Mouse (Mus musculus): ENCODE results near the gene Mptx2. TPM values are rescaled to one million over a fixed set of nuclear protein-coding genes. Genes with fewer than 3 reads are reported as not detected.
A peak's percentile ranks its signal among the peaks of the same experiment; 100 is the strongest.
"Not testable (repeated sequence)": the region's sequence is repeated elsewhere in the genome, so short reads cannot be mapped to it uniquely, and the experiment has no call there.

The Mptx2 gene
- polyA plus RNA-seq (2016; fragmentation: Nextera tagmentation; extraction: Ambion mirVana), result not detected in 2 replicates

DNA sequence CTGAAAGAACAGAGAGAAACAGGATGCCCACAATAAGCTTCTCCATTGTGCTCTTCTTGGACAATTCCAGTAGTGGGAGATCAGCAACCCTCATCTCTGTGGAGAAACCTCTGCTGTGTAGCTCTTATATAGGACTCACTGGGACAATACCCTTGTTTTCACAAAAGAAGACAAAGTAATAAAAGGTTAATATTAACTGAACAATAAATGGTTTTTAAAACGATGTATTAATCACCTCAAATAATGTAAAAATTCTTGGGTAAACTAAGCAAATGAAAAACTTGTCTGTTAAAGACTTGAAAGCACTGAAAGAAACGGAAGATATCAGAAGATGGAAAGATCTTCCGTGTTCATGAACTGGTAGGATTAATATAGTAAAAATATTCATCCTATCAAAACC is at the start of gene Mptx2:
Gene Mptx2 (minus strand): TSS at position 101 of the 400 bp plus-strand sequence.
- no peaks in the 10 kb centered on the region for H3K9me3 ChIP-seq (replicated peaks)
- WGBS (ENCODE audit: insufficient replicate concordance), result 49% methylated on average over 3 of the region's 3 CpGs
- H3K36me3 ChIP-seq, result no peaks in the 10 kb centered on the region
- H3K27me3 ChIP-seq (replicated peaks), result no peaks in the 10 kb centered on the region
- H3K4me2 ChIP-seq, result no peak within 1 kb of the TSS
- H3K4me1 ChIP-seq, result no peaks in the 10 kb centered on the region
- no peak for ATAC-seq
- H3K4me3 ChIP-seq, result no peak within 1 kb of the TSS
- no peak within 1 kb of the TSS for H3K9ac ChIP-seq
- H3K27ac ChIP-seq, result no peak within 1 kb of the TSS

GRCm38 (mm10) chr1:173326552-173326951 is 49.0 kb upstream of the Mptx2 start:
- Histone ChIP-seq H3K4me2 (0 out of 2 replicates have a peak overlapping the region, but pooled peaks have one; percentile 3), H3K27ac (peak overlapping the region; percentile 34), H3K9ac (no peak overlapping the region), H3K27me3 (replicated peaks) (0 out of 2 replicates have a peak, but pooled peaks cover 7% of the 10 kb centered on the region), H3K9me3 (replicated peaks) (no peaks in the 10 kb centered on the region), H3K4me3 (no peak overlapping the region), H3K4me1 (peaks cover 71% of the 10 kb centered on the region), H3K36me3 (peaks cover 3% of the 10 kb centered on the region)
- WGBS (ENCODE audit: insufficient replicate concordance), result 48% methylated on average over 1 of the region's 1 CpGs
- no peak for ATAC-seq

GRCm38 (mm10) chr1:173325395-173325794 is 47.8 kb upstream of the Mptx2 start:
- 0 out of 2 replicates have a peak overlapping the region, but pooled peaks have one; percentile 10 for H3K9ac ChIP-seq
- WGBS (ENCODE audit: insufficient replicate concordance), result 83% methylated on average over 1 of the region's 1 CpGs
- peaks cover 60% of the 10 kb centered on the region for H3K4me1 ChIP-seq
- no peaks in the 10 kb centered on the region; the same call in 1 of the 2 replicates for H3K36me3 ChIP-seq
- peak overlapping the region; percentile 29 for H3K27ac ChIP-seq
- H3K4me2 ChIP-seq, result peak overlapping the region; percentile 32
- no peaks in the 10 kb centered on the region for H3K9me3 ChIP-seq (replicated peaks)
- H3K4me3 ChIP-seq, result no peak overlapping the region
- peak; percentile 53; the same call in 1 of the 2 replicates for ATAC-seq
- H3K27me3 ChIP-seq (replicated peaks), result 0 out of 2 replicates have a peak, but pooled peaks cover 13% of the 10 kb centered on the region

DNA sequence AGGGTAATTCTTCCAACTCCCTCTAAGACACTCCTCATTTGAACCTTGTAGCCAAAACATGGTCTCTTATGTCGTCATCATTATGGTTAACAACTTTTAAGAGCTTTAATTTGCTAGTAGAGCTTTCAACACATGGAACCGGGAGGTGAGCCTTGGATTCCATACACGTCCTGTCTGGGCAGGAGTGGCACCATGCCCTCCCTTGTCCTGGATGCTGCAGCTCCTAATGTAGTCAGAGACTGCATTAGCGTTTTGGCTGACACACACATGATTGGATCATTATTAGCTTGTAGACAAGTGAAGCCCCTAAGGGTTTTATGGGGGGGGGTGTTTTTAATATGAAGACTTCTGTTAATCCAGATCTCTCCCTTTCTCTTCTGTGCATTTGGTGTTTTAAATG is 47.4 kb upstream of the Mptx2 start:
- no peak overlapping the region for H3K4me2 ChIP-seq
- no peaks in the 10 kb centered on the region for H3K9me3 ChIP-seq (replicated peaks)
- no peak for ATAC-seq
- 64% methylated on average over 4 of the region's 4 CpGs for WGBS (ENCODE audit: insufficient replicate concordance)
- no peak overlapping the region for H3K4me3 ChIP-seq
- no peaks in the 10 kb centered on the region; the same call in 1 of the 2 replicates for H3K36me3 ChIP-seq
- H3K9ac ChIP-seq, result no peak overlapping the region
- H3K4me1 ChIP-seq, result peaks cover 55% of the 10 kb centered on the region
- no peak overlapping the region; the same call in 1 of the 2 replicates for H3K27ac ChIP-seq
- H3K27me3 ChIP-seq (replicated peaks), result 0 out of 2 replicates have a peak, but pooled peaks cover 13% of the 10 kb centered on the region

DNA sequence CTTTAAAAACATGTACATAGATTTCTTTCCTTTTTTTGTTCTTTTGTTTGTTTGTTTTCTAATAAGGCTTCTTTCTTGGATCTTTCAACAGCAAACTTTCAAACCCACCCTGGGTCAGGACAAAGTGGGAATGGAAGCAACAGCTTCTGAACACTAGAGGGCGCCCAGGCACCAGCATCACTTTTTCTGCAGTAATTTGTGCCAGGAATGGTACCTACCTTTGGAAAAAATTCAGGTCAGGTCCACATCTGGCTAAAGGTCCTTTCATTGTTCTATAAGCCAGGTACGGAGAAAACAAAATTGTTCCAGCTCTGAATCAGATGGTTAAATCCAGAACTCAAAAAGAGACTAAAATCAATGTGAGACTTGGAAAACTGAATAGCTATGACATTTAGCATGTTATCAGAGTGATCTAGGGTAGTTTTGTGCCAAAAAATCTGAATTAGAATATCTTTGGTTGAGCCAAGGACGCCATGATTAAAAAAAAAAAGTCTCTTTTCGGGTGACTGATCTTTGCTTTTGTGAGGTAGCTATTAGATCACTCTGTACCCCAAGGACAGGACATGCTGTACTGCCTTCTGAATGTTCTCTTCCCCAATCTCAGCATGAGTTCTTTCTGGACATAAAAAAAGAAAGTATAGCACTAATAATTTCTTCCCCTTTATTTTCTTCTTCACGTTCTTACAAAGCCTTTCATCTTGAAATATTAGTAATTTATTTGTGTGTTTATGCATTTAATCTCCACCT is 46.4 kb upstream of the Mptx2 start:
- no peak for ATAC-seq

DNA sequence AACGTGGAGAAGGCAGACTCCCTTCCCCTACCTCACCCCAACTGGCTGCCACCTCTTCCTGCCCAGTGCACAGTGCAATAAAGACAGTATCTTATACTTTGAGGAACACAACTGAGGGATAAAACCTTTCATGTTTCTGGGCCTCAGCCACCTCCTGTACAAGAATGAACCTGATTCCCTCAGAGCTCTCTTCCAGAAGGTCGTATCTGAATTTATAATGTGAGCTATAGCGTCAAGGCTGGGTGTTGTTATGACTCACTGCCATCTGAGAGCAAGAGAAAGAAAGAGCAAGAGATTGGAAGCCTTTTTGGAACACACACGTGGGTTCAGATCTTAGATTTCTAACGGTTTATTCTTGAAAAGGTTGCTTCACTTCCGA is 44.7 kb upstream of the Mptx2 start:
- H3K27ac ChIP-seq, result no peak overlapping the region
- ATAC-seq, result no peak
- 0 out of 2 replicates have a peak, but pooled peaks cover 13% of the 10 kb centered on the region for H3K27me3 ChIP-seq (replicated peaks)
- H3K4me3 ChIP-seq, result no peak overlapping the region
- peaks cover 29% of the 10 kb centered on the region for H3K4me1 ChIP-seq
- H3K9me3 ChIP-seq (replicated peaks), result no peaks in the 10 kb centered on the region
- WGBS (ENCODE audit: insufficient replicate concordance), result 62% methylated on average over 6 of the region's 6 CpGs
- H3K4me2 ChIP-seq, result no peak overlapping the region
- H3K9ac ChIP-seq, result no peak overlapping the region
- H3K36me3 ChIP-seq, result no peaks in the 10 kb centered on the region; the same call in 1 of the 2 replicates

More for the DNA sequence above, 46.4 kb upstream of the Mptx2 start:
- H3K27ac ChIP-seq, result peak overlapping the region; percentile 53; the same call in 1 of the 2 replicates
- 0 out of 2 replicates have a peak, but pooled peaks cover 13% of the 10 kb centered on the region for H3K27me3 ChIP-seq (replicated peaks)
- WGBS (ENCODE audit: insufficient replicate concordance), result 22% methylated on average over 5 of the region's 5 CpGs
- H3K9me3 ChIP-seq (replicated peaks), result no peaks in the 10 kb centered on the region
- peaks cover 46% of the 10 kb centered on the region for H3K4me1 ChIP-seq
- no peaks in the 10 kb centered on the region; the same call in 1 of the 2 replicates for H3K36me3 ChIP-seq
- H3K9ac ChIP-seq, result no peak overlapping the region
- no peak overlapping the region for H3K4me2 ChIP-seq
- no peak overlapping the region for H3K4me3 ChIP-seq

DNA sequence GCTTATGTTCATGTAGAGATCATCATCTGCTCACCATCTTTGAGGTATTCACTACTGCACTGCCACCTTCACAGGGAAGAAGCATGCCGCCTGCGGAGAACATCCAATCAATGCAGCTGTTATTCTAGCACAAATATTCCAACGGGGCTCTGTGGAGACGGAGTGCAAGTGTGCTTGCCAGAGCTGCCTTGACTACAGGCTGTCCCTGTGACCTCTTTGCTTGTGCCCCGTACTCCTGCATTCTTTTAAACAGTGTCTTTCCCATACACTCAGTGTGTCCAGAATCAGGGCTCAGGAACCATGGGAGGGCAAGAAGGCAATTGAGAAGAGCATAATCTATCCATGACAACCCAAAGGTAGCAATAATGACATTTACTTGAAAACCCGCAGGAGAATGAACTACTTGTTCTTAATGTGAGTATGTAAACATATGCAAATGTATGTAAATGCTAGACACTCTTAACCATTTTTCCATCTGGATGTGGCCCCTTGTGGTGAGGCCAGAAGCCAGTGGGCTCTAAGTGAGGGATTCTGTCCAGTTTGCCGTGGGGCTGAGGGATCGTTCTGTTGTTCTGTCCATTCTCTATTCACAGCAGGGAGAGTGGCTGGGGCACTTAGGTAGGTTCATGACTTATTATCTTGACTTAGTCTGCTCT is 44.1 kb upstream of the Mptx2 start:
- Histone ChIP-seq H3K4me1 (peaks cover 24% of the 10 kb centered on the region), H3K27ac (no peak overlapping the region), H3K27me3 (replicated peaks) (0 out of 2 replicates have a peak, but pooled peaks cover 13% of the 10 kb centered on the region), H3K9ac (no peak overlapping the region), H3K36me3 (no peaks in the 10 kb centered on the region; the same call in 1 of the 2 replicates), H3K9me3 (replicated peaks) (no peaks in the 10 kb centered on the region), H3K4me3 (no peak overlapping the region), H3K4me2 (no peak overlapping the region)
- no peak for ATAC-seq
- 73% methylated on average over 8 of the region's 8 CpGs for WGBS (ENCODE audit: insufficient replicate concordance)

DNA sequence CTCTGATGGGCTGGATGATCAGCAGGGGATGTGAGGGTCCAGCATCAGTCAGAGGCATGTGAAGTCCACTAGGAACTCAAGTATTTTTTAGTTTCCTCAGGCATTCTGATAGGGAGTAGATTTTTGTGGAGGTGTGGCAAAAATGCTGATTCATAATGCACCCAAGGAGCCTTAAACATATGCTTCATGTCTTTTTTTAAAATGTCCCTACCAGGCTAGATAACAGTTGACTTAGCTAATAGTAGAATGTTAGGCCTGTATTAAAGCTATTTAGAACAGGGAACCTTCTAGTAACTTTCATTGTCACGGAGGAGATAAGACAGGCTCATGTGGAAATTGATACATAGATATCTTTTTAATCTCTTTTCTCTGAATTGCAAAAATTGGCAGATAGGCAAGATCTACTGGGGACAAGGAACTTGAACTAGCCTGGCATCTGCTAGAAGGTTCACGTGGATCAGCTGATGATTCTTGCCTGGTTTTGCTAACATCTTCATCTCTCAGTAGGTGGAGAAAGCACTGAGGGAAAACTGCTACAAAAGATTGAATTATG is 40.4 kb upstream of the Mptx2 start:
- no peaks in the 10 kb centered on the region for H3K36me3 ChIP-seq
- no peak overlapping the region for H3K27ac ChIP-seq
- 53% methylated on average over 2 of the region's 2 CpGs for WGBS (ENCODE audit: insufficient replicate concordance)
- ATAC-seq, result no peak
- H3K4me2 ChIP-seq, result no peak overlapping the region
- H3K9ac ChIP-seq, result no peak overlapping the region
- 0 out of 2 replicates have a peak, but pooled peaks cover 13% of the 10 kb centered on the region for H3K27me3 ChIP-seq (replicated peaks)
- H3K4me1 ChIP-seq, result no peaks in the 10 kb centered on the region
- H3K4me3 ChIP-seq, result no peak overlapping the region
- H3K9me3 ChIP-seq (replicated peaks), result no peaks in the 10 kb centered on the region

- H3K4me2 ChIP-seq, result no peak overlapping the region
- H3K27me3 ChIP-seq (replicated peaks), result no peaks in the 10 kb centered on the region
- H3K9ac ChIP-seq, result no peak overlapping the region
- no peaks in the 10 kb centered on the region for H3K4me1 ChIP-seq
- no peak overlapping the region for H3K27ac ChIP-seq
- H3K4me3 ChIP-seq, result no peak overlapping the region
- no peaks in the 10 kb centered on the region for H3K36me3 ChIP-seq
- no peak for ATAC-seq
- WGBS (ENCODE audit: insufficient replicate concordance), result 67% methylated on average over 3 of the region's 3 CpGs
- no peaks in the 10 kb centered on the region for H3K9me3 ChIP-seq (replicated peaks)
These were observed 38.1 kb upstream of the Mptx2 start for GRCm38 (mm10) chr1:173315725-173316124.

DNA sequence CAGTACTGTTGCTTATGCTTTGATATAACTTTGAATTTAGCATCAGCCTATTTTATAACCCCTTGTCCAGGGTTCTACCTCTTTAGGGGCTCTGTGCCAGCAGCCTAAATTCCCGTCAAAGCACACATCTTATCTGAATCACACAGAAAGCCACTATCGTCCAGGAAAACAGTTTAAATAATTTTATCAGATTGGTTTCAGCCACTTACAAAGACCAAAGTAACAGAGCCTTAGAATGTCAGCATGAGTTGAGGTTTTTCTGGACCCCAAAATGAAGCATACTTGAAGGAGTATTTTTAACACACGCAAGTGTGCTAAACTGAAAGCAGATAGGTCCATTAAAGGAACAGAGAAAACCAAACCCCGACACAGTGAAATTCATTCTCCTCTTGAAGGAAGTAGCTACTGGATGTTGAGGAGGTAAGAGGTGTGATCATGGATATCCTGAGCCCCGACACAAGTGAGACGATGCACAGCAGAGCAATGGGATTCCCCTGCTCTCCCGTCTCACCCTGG is 36.0 kb upstream of the Mptx2 start:
- WGBS (ENCODE audit: insufficient replicate concordance), result 52% methylated on average over 7 of the region's 7 CpGs
- not testable (repeated sequence) for H3K27ac ChIP-seq; ATAC-seq; H3K4me1 ChIP-seq; H3K9ac ChIP-seq; H3K9me3 ChIP-seq (replicated peaks); H3K27me3 ChIP-seq (replicated peaks); H3K4me2 ChIP-seq; H3K4me3 ChIP-seq; H3K36me3 ChIP-seq

- not testable (repeated sequence) for H3K4me2 ChIP-seq; H3K4me3 ChIP-seq; H3K27me3 ChIP-seq (replicated peaks); H3K9me3 ChIP-seq (replicated peaks); ATAC-seq; H3K4me1 ChIP-seq; H3K36me3 ChIP-seq; H3K27ac ChIP-seq; H3K9ac ChIP-seq
- 34% methylated on average over 3 of the region's 3 CpGs for WGBS (ENCODE audit: insufficient replicate concordance)
These were observed 25.2 kb upstream of the Mptx2 start for GRCm38 (mm10) chr1:173302795-173303194.

DNA sequence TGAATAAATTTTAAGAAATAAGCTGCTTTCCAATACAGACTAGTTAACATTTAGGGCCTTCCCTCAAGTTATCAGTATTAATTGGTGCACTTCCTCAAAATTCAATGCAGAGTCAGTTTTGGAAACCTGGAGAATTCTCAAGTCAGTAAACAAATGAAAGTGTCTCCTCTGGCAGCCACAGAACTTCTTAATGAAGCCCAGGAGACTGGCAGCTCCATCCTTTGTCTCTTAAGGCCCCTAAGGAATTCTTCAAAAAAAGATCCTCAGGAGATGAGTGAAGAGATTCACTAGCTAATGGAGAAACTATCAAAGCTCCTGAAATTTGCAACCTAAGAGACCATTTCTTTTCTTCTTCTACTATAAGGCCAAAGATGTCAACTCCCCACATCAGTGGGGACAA is 11.9 kb downstream of the Mptx2 start, which contains the start of gene Olfr418:
Gene Olfr418 (plus strand): TSS at position 301 of the 400 bp plus-strand sequence.
- Histone ChIP-seq H3K4me2 (no peak within 1 kb of the TSS), H3K27me3 (replicated peaks) (no peaks in the 10 kb centered on the region), H3K4me1 (no peaks in the 10 kb centered on the region), H3K27ac (no peak within 1 kb of the TSS), H3K9ac (no peak within 1 kb of the TSS), H3K36me3 (no peaks in the 10 kb centered on the region), H3K9me3 (replicated peaks) (no peaks in the 10 kb centered on the region), H3K4me3 (no peak within 1 kb of the TSS)
- ATAC-seq, result no peak

Measured in liver, embryonic 12.5 days (tissue).